Mouse (Mus musculus) gastrocnemius, postnatal 4 days (tissue): ENCODE results near the gene Hrasls5. TPM values are rescaled to one million over a fixed set of nuclear protein-coding genes. Genes with fewer than 3 reads are reported as not detected.

Experiments used
- DNase-seq, 2 experiments: peaks; one replicate each; pipeline ENCODE4 v3.0.0; 2021 to 2022; ENCODE audit warnings: low spot score in 2 of 2, mixed read lengths in 2 of 2
- total RNA-seq, 2 experiments: library from RNA; stranded (reverse); gene quantifications; 2 replicates each; pipeline ENCODE4 v1.2.3; 2021

The Hrasls5 gene
- total RNA-seq, 2 experiments from 2014 or later: not detected

GRCm38 (mm10) chr19:7606801-7607689, 5.3 kb upstream of the Hrasls5 start, which contains the start of gene Lgals12:
TSS of gene Lgals12 (minus strand) at chr19:7607193.
- DNase-seq: no peak

DNA sequence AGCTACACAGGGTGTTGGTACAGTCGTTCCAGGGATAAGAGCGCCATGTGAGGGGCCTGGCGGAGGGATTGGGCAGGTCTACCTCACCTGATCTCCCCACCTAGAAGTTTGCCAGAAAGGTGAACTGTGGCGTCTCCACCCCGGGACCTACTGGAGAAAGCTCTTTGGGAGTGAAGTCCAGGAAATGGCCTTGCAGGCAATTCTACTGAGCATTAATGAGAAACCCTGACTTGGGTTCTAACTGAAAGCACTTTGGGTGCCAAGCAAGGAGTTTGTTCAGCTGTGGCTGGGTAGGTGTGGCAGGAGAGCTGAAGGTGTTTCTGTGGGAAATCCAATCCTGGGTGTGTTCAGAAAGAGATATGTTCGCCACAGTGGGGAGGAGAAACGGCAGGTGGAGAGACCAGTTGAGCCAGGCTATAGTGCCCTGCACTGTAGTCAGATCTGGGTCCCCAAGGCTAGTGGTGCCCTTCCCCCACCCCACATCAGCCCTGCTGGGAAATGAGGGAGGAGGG, 4.6 kb upstream of the Hrasls5 start:
- DNase-seq: no peak

DNA sequence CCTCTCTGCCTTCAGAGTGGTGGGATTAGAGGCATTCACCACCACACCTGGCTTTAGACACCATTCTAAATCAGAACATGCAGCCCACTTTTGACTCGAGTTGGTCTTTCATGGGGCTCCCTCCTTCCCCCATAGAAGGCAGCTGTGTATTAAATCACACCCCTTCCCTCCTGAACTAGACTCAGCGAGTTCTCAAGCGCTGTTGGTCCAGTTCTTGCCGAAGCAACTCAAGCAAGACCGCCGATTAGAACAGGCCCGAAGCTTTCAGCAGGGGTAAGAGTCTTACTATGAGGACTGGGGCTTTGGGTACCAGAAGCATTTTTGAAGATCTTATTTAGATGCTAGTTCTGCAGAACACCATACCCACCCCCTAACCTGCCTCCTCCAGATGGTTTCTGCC, 810 bp downstream of the Hrasls5 start:
- no peak for DNase-seq

- DNase-seq: no peak
Observed at GRCm38 (mm10) chr19:7616231-7616930, 4.0 kb downstream of the Hrasls5 start.

DNA sequence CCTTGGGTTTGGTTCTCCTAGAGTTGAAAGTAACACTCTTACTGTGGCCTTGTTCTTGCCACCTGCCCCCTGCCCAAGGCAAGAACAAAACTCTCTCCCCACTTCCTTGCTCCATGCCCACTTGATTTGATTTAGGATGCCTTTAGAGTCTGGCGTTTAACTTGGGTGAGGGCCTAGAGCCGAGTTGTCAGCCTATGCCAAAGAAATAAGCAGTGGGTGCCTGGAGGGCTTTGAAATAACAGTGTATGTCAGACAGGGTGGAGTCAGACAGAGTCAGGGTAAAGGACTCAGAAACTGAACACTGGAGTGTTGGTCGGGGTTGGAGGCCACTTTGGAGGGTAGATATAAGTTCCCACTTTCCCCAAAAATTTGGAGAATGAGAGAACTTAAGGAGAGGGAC, 4.7 kb downstream of the Hrasls5 start:
- DNase-seq: no peak

- peak; percentile 38 to 57 for DNase-seq
Observed at GRCm38 (mm10) chr19:7617696-7618095, 5.4 kb downstream of the Hrasls5 start.

DNA sequence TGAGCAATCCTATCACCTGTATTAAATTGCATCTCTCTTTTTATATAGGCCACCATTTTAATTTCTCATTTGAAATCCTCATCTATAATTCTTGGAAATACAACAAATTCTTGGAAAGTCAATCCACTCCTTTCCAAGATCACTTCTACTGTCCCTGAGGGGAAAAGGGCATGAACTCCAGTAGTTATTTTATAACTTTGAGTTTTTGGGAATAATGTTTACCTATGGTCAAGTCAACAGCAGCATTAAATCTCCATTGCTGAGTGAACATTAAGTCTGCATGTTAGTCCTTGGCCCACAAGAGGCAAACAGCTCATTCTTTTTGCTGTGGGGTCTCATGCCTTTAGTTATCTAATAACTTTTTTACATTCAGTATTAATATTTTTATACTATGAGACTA, 20.7 kb downstream of the Hrasls5 start:
- DNase-seq: no peak

GRCm38 (mm10) chr19:7633786-7634185, 21.4 kb downstream of the Hrasls5 start:
- DNase-seq: no peak

DNA sequence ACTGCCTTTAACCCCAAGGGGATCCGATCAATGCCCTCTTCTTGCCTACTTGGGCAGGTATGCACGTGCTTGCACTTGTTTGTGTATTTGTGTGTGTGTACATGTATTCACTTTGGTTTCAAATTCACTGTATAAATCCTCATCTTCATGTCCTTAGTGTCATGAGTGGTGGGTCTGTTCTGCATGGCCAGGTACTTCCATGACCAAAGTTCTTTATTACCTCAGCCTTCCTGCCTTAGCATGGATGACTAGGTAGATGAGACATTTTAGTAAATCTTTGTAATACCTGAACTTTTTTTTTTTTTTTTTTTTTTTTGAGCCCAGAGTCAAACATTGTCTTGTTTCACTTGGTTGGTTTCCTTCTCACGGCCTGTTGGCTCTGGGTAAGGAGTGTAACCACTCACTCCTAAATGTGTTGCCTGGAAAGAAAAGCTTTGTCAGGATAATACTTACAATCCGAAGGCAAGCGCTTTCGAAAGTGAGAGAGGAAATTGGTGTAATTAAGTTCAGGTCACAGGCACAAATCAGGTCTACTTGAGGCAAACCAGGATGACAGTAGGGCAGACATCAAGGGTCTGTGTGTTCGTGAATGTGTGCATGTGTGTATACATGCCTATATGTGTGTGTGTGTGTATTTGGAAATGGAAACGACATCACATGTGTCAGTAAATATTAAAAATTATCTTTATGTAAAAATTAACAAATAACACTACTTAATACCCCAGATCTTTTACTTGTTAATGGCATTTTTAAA, 36.7 kb downstream of the Hrasls5 start:
- no peak for DNase-seq

- DNase-seq: no peak
Observed at GRCm38 (mm10) chr19:7672033-7672432, 59.7 kb downstream of the Hrasls5 start.

GRCm38 (mm10) chr19:7687988-7688387, 75.6 kb downstream of the Hrasls5 start:
- DNase-seq: no peak

Other genes starting within 250 kb of the Hrasls5 start
- gene Spindoc, start 229.5 kb upstream of the Hrasls5 start, total RNA-seq: 10 to 100 TPM; 18.2 to 20.1 TPM
- gene 2700081O15Rik, start 194.9 kb upstream of the Hrasls5 start, total RNA-seq: 10 to 100 TPM; 34.4 to 34.7 TPM
- gene Rtn3, start 129.3 kb upstream of the Hrasls5 start, total RNA-seq: 10 to 100 TPM; 75.2 to 76.0 TPM
- 10 to 100 TPM; 38.6 to 43.5 TPM for gene Atl3, start 118.5 kb upstream of the Hrasls5 start, total RNA-seq
- gene Pla2g16, start 55.1 kb upstream of the Hrasls5 start, total RNA-seq: 10 to 100 TPM; 62.5 to 69.5 TPM
- 1 to 10 TPM; 3.0 to 5.7 TPM for gene Lgals12, start 5.3 kb upstream of the Hrasls5 start, total RNA-seq
- not detected for gene Slc22a19, start 98.8 kb downstream of the Hrasls5 start, total RNA-seq
- not detected for gene Slc22a26, start 190.1 kb downstream of the Hrasls5 start, total RNA-seq